Mouse (Mus musculus): ENCODE measurements around the gene Gfer. TPM values are rescaled to one million over a fixed set of nuclear protein-coding genes. Genes with fewer than 3 reads are reported as not detected.

The Gfer gene
- polyA plus RNA-seq, 1 experiment from 2014 or later, result 37.3 TPM

Other genes starting within 250 kb of the Gfer start
- gene E4f1, start 225.8 kb downstream of the Gfer start, polyA plus RNA-seq (2015; fragmentation: Nextera tagmentation; extraction: Ambion mirVana), result 42.3 and 43.5 TPM in 2 replicates
- gene Pgp, start 225.8 kb downstream of the Gfer start, polyA plus RNA-seq (2015; fragmentation: Nextera tagmentation; extraction: Ambion mirVana), result 83.9 and 85.4 TPM in 2 replicates
- gene Bricd5, start 222.3 kb downstream of the Gfer start, polyA plus RNA-seq (2015; fragmentation: Nextera tagmentation; extraction: Ambion mirVana), result 0.65 and 1.2 TPM in 2 replicates
- gene Mlst8, start 217.1 kb downstream of the Gfer start, polyA plus RNA-seq (2015; fragmentation: Nextera tagmentation; extraction: Ambion mirVana), result 36.2 and 39.3 TPM in 2 replicates
- gene Caskin1, start 207.6 kb downstream of the Gfer start, polyA plus RNA-seq (2015; fragmentation: Nextera tagmentation; extraction: Ambion mirVana), result 43.6 and 44.6 TPM in 2 replicates
- gene Traf7, start 168.2 kb downstream of the Gfer start, polyA plus RNA-seq (2015; fragmentation: Nextera tagmentation; extraction: Ambion mirVana), result 85.9 and 94.2 TPM in 2 replicates
- 10.9 and 13.0 TPM in 2 replicates for gene Rab26, start 161.9 kb downstream of the Gfer start, polyA plus RNA-seq (2015; fragmentation: Nextera tagmentation; extraction: Ambion mirVana)
- gene Pkd1, start 146.3 kb downstream of the Gfer start, polyA plus RNA-seq (2015; fragmentation: Nextera tagmentation; extraction: Ambion mirVana), result 26.8 and 29.9 TPM in 2 replicates
- 65.8 and 80.9 TPM in 2 replicates for gene Tsc2, start 63.5 kb downstream of the Gfer start, polyA plus RNA-seq (2015; fragmentation: Nextera tagmentation; extraction: Ambion mirVana)
- 9.6 and 9.9 TPM in 2 replicates for gene Nthl1, start 63.5 kb downstream of the Gfer start, polyA plus RNA-seq (2015; fragmentation: Nextera tagmentation; extraction: Ambion mirVana)
- 60.8 TPM in 2 replicates for gene Slc9a3r2, start 45.8 kb downstream of the Gfer start, polyA plus RNA-seq (2015; fragmentation: Nextera tagmentation; extraction: Ambion mirVana)
- 0.54 and 0.75 TPM in 2 replicates for gene Npw, start 37.7 kb downstream of the Gfer start, polyA plus RNA-seq (2015; fragmentation: Nextera tagmentation; extraction: Ambion mirVana)
- 10.8 and 18.7 TPM in 2 replicates for gene Zfp598, start 26.5 kb downstream of the Gfer start, polyA plus RNA-seq (2015; fragmentation: Nextera tagmentation; extraction: Ambion mirVana)
- gene Syngr3, start 6.2 kb downstream of the Gfer start, polyA plus RNA-seq (2015; fragmentation: Nextera tagmentation; extraction: Ambion mirVana), result 272 and 319 TPM in 2 replicates
- gene Noxo1, start 78 bp upstream of the Gfer start, polyA plus RNA-seq (2015; fragmentation: Nextera tagmentation; extraction: Ambion mirVana), result 1.7 and 2.3 TPM in 2 replicates
- gene Tbl3, start 11.5 kb upstream of the Gfer start, polyA plus RNA-seq (2015; fragmentation: Nextera tagmentation; extraction: Ambion mirVana), result 62.4 and 69.9 TPM in 2 replicates
- not detected in 2 replicates for gene Rnf151, start 21.9 kb upstream of the Gfer start, polyA plus RNA-seq (2015; fragmentation: Nextera tagmentation; extraction: Ambion mirVana)
- 732 and 739 TPM in 2 replicates for gene Rps2, start 22.0 kb upstream of the Gfer start, polyA plus RNA-seq (2015; fragmentation: Nextera tagmentation; extraction: Ambion mirVana)
- 271 and 307 TPM in 2 replicates for gene Ndufb10, start 28.3 kb upstream of the Gfer start, polyA plus RNA-seq (2015; fragmentation: Nextera tagmentation; extraction: Ambion mirVana)
- gene Rpl3l, start 31.7 kb upstream of the Gfer start, polyA plus RNA-seq (2015; fragmentation: Nextera tagmentation; extraction: Ambion mirVana), result 0.25 TPM in 1 of 2 replicates, not detected in the other
- 17.5 and 18.9 TPM in 2 replicates for gene Msrb1, start 40.5 kb upstream of the Gfer start, polyA plus RNA-seq (2015; fragmentation: Nextera tagmentation; extraction: Ambion mirVana)
- gene Hs3st6, start 56.8 kb upstream of the Gfer start, polyA plus RNA-seq (2015; fragmentation: Nextera tagmentation; extraction: Ambion mirVana), result 0.23 and 0.32 TPM in 2 replicates
- gene Meiob, start 108.1 kb upstream of the Gfer start, polyA plus RNA-seq (2015; fragmentation: Nextera tagmentation; extraction: Ambion mirVana), result not detected in 2 replicates
- 71.4 and 86.9 TPM in 2 replicates for gene Hagh, start 144.0 kb upstream of the Gfer start, polyA plus RNA-seq (2015; fragmentation: Nextera tagmentation; extraction: Ambion mirVana)
- 23.1 and 28.8 TPM in 2 replicates for gene Fahd1, start 154.2 kb upstream of the Gfer start, polyA plus RNA-seq (2015; fragmentation: Nextera tagmentation; extraction: Ambion mirVana)
- 0.15 TPM in 1 of 2 replicates, not detected in the other for gene Igfals, start 169.8 kb upstream of the Gfer start, polyA plus RNA-seq (2015; fragmentation: Nextera tagmentation; extraction: Ambion mirVana)
- gene Nubp2, start 190.2 kb upstream of the Gfer start, polyA plus RNA-seq (2015; fragmentation: Nextera tagmentation; extraction: Ambion mirVana), result 64.1 and 65.7 TPM in 2 replicates
- 88.2 and 90.4 TPM in 2 replicates for gene Spsb3, start 190.5 kb upstream of the Gfer start, polyA plus RNA-seq (2015; fragmentation: Nextera tagmentation; extraction: Ambion mirVana)
- 30.1 and 30.2 TPM in 2 replicates for gene Eme2, start 198.9 kb upstream of the Gfer start, polyA plus RNA-seq (2015; fragmentation: Nextera tagmentation; extraction: Ambion mirVana)
- 85.3 and 89.0 TPM in 2 replicates for gene Mrps34, start 199.0 kb upstream of the Gfer start, polyA plus RNA-seq (2015; fragmentation: Nextera tagmentation; extraction: Ambion mirVana)
- 88.2 and 99.9 TPM in 2 replicates for gene Nme3, start 200.3 kb upstream of the Gfer start, polyA plus RNA-seq (2015; fragmentation: Nextera tagmentation; extraction: Ambion mirVana)
- gene Mapk8ip3, start 240.8 kb upstream of the Gfer start, polyA plus RNA-seq (2015; fragmentation: Nextera tagmentation; extraction: Ambion mirVana), result 90.0 and 102 TPM in 2 replicates